Mouse (Mus musculus) layer of hippocampus, postnatal 36 days (tissue): ENCODE data around the gene Gapt. TPM values are rescaled to one million over a fixed set of nuclear protein-coding genes. Genes with fewer than 3 reads are reported as not detected.

ENCODE experiments used
- DNase-seq, 2 experiments: peaks; one replicate each; pipeline ENCODE4 v3.0.0; 2022
- total RNA-seq, 2 experiments: library from RNA; stranded (reverse); gene quantifications; 2 replicates each; pipeline ENCODE4 v1.2.3; 2021

Gapt gene
- total RNA-seq, 2 experiments from 2014 or later = not detected

GRCm38 (mm10) chr13:110346707-110347106 is 10.3 kb downstream of the Gapt start:
- DNase-seq = no peak

DNA sequence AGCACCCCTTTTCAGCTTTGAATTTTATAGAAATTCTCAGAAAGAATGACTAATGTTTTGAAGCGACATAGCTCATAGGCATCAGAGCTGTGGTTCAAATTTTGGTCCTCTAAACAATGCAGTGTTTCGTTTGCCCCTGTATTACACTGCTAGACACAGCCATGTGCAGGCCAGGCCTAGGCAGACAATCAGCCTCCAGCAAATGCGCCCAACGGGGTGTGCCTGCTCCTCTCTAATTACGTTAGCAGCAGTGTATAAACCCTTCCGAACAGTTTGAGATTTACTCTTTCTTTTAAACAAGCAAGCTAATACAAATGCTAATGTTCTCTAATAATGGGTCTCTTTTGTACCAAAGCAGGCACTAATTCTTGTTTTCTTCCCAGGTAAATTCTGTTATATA is 14.4 kb downstream of the Gapt start:
- no peak for DNase-seq

- no peak for DNase-seq
Measured at GRCm38 (mm10) chr13:110332958-110333597, 23.9 kb downstream of the Gapt start.

- DNase-seq = peak in 1 of 2 experiments; percentile 9
Measured at GRCm38 (mm10) chr13:110318746-110319145, 38.3 kb downstream of the Gapt start.

DNA sequence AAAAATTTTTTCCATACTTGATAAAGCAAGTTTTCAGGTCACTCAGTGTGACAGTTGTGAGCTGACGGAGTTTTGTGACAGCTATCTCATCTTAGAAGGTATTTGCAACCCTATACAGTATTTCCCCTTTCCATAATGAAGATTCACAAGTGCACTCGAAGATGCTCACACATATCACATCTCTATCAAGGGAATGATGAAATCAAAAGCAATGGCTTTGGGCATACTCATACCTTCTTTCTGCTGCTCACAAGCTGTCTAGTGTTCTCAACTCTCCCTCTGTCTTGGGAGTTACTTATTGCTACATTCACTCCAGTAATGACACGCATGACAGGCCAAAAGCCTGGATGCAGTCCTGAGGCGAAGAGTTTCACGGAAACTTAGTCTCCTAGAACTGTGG is 49.8 kb downstream of the Gapt start:
- no peak for DNase-seq

Other genes starting within 250 kb of the Gapt start
- gene Rab3c, start 76.2 kb downstream of the Gapt start, total RNA-seq = 100 to 1,000 TPM; 176 to 187 TPM
- gene Plk2, start 37.8 kb upstream of the Gapt start, total RNA-seq = 100 to 1,000 TPM; 258 to 262 TPM